Mouse (Mus musculus): ENCODE data around the gene Rgma. TPM values are rescaled to one million over a fixed set of nuclear protein-coding genes. Genes with fewer than 3 reads are reported as not detected.

Rgma gene
- polyA plus RNA-seq, 1 experiment from 2014 or later = 3.2 TPM

DNA sequence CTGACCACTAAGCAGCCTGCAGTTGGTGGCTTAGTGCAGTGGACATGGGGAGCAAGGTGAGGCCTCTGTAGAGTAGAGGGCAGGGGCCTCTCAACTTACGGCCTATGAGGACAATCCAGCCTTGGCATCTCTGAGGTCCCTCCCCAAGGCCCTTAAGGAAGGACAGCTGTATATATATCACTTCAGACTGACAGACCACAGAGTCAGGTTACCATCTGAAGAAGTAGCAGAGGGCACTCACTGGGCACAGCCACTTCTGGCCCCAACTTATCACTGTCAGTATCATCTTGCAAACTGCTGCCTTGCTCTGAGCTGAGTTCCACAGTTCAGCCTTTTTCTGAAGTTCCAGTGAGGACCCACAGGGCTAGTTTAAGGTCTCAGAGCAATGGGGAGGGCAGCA, 27.4 kb downstream of the Rgma start:
- no peak overlapping the region for H3K27ac ChIP-seq (replicated peaks in 1 of 2; ENCODE audit: control insufficient read depth in 1 of 2, insufficient read depth in 1 of 2, low read depth in 2 of 2, low read length in 2 of 2)
- H3K36me3 ChIP-seq (ENCODE audit: control insufficient read depth, insufficient read depth, low read length) = no peaks in the 10 kb centered on the region
- no peak overlapping the region for H3K4me2 ChIP-seq (ENCODE audit: low read length)
- H3K4me1 ChIP-seq (ENCODE audit: control insufficient read depth in 2 of 2, insufficient read depth in 2 of 2, low read length in 2 of 2) = peaks cover 18 to 20% of the 10 kb centered on the region in 2 experiments
- H3K4me3 ChIP-seq (ENCODE audit: control insufficient read depth in 1 of 2, insufficient read depth in 1 of 2, low read depth in 1 of 2, low read length in 2 of 2) = no peak overlapping the region
- 81% methylated on average over 1 of the region's 1 CpGs for WGBS
- no peak for ATAC-seq (ENCODE audit: insufficient number of reproducible peaks, insufficient read depth, low FRiP score, low read depth)
- no peak overlapping the region for H3K9ac ChIP-seq (ENCODE audit: low read length)
- H3K9me3 ChIP-seq (ENCODE audit: control insufficient read depth, low read length) = no peaks in the 10 kb centered on the region
- peaks cover 33% of the 10 kb centered on the region for H3K27me3 ChIP-seq (ENCODE audit: control insufficient read depth, insufficient read depth, low read length)

DNA sequence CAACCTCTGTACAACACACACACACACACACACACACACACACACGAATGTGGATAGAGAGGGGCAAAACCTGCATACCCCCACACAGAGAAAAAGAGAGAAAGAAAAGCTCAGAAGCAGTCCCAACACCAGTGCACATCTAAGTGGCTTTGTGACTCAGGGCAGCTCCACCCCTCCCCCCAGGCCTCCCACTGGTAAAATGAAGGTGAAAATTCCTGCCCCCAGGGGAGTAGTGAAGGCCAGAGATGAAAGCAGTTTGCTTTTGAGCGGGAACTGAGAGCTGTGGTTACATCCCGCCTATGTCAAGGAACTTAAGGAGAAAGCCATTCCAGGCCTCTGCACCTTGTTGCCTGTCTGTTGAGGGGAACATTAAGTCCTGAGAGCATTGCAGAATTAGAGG, 28.2 kb downstream of the Rgma start:
- H3K9me3 ChIP-seq (ENCODE audit: control insufficient read depth, low read length) = no peaks in the 10 kb centered on the region
- H3K4me2 ChIP-seq (ENCODE audit: low read length) = no peak overlapping the region
- H3K36me3 ChIP-seq (ENCODE audit: control insufficient read depth, insufficient read depth, low read length) = no peaks in the 10 kb centered on the region
- H3K4me3 ChIP-seq (ENCODE audit: control insufficient read depth in 1 of 2, insufficient read depth in 1 of 2, low read depth in 1 of 2, low read length in 2 of 2) = no peak overlapping the region
- H3K4me1 ChIP-seq (ENCODE audit: control insufficient read depth in 2 of 2, insufficient read depth in 2 of 2, low read length in 2 of 2) = peaks cover 13 to 16% of the 10 kb centered on the region in 2 experiments
- no peak for ATAC-seq (ENCODE audit: insufficient number of reproducible peaks, insufficient read depth, low FRiP score, low read depth)
- H3K27ac ChIP-seq (replicated peaks in 1 of 2; ENCODE audit: control insufficient read depth in 1 of 2, insufficient read depth in 1 of 2, low read depth in 2 of 2, low read length in 2 of 2) = no peak overlapping the region
- H3K9ac ChIP-seq (ENCODE audit: low read length) = no peak overlapping the region
- peaks cover 25% of the 10 kb centered on the region for H3K27me3 ChIP-seq (ENCODE audit: control insufficient read depth, insufficient read depth, low read length)
- 32% methylated on average over 3 of the region's 3 CpGs for WGBS

DNA sequence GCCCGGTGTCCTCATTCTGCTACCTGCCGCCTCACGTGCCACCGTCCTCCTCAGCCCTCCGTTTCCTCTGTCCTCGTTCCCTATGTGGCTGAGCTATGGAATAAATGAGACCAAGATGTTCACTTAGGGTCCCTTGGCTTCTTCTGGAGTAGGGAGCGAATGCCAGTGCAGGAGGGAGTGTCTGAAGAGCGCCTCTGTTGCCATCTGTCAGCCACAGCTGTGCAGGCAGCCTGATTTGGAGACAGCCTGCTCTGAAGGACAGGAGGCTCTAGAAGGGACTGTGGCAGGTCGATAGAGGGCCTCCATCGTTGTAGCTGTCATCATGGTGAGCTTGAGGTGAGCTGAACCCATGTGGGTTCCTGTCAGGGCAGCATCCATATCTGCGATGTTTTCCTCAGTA, 30.2 kb downstream of the Rgma start:
- 80% methylated on average over 11 of the region's 11 CpGs for WGBS
- Histone ChIP-seq H3K4me3 (ENCODE audit: control insufficient read depth in 1 of 2, insufficient read depth in 1 of 2, low read depth in 1 of 2, low read length in 2 of 2) (no peak overlapping the region), H3K9me3 (ENCODE audit: control insufficient read depth, low read length) (no peaks in the 10 kb centered on the region), H3K4me1 (ENCODE audit: control insufficient read depth in 2 of 2, insufficient read depth in 2 of 2, low read length in 2 of 2) (no peaks in the 10 kb centered on the region; a peak in 1 of 4 replicates), H3K27me3 (ENCODE audit: control insufficient read depth, insufficient read depth, low read length) (peaks cover 11% of the 10 kb centered on the region), H3K27ac (replicated peaks in 1 of 2; ENCODE audit: control insufficient read depth in 1 of 2, insufficient read depth in 1 of 2, low read depth in 2 of 2, low read length in 2 of 2) (no peak overlapping the region), H3K4me2 (ENCODE audit: low read length) (no peak overlapping the region), H3K9ac (ENCODE audit: low read length) (no peak overlapping the region), H3K36me3 (ENCODE audit: control insufficient read depth, insufficient read depth, low read length) (peaks cover 7% of the 10 kb centered on the region; the same call in 1 of the 2 replicates)
- no peak for ATAC-seq (ENCODE audit: insufficient number of reproducible peaks, insufficient read depth, low FRiP score, low read depth)

DNA sequence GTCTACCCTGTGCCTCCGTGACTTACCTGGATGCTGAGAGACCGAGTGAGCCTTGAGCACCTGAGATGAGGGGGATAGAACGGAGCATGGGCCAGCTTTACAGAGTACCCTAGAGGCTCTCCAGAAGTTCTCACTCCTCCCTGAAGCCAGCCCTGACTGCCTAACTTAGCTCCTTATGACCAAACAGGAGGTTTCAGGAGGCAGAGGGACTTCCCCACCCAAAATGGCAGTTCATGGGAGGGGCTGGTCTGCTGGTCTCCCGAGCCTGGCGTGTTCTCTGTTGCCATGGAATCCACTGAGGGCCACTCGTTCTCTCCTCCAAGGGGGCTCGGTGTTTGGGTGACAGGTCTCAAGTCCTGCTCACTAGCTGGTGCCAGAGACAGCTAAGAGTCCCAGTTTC, 36.2 kb downstream of the Rgma start:
- no peak for ATAC-seq (ENCODE audit: insufficient number of reproducible peaks, insufficient read depth, low FRiP score, low read depth)
- Histone ChIP-seq H3K4me1 (ENCODE audit: control insufficient read depth in 2 of 2, insufficient read depth in 2 of 2, low read length in 2 of 2) (peaks cover 10 to 13% of the 10 kb centered on the region in 2 experiments), H3K27me3 (ENCODE audit: control insufficient read depth, insufficient read depth, low read length) (no peaks in the 10 kb centered on the region), H3K27ac (replicated peaks in 1 of 2; ENCODE audit: control insufficient read depth in 1 of 2, insufficient read depth in 1 of 2, low read depth in 2 of 2, low read length in 2 of 2) (no peak overlapping the region), H3K9me3 (ENCODE audit: control insufficient read depth, low read length) (no peaks in the 10 kb centered on the region), H3K4me3 (ENCODE audit: control insufficient read depth in 1 of 2, insufficient read depth in 1 of 2, low read depth in 1 of 2, low read length in 2 of 2) (no peak overlapping the region), H3K36me3 (ENCODE audit: control insufficient read depth, insufficient read depth, low read length) (peaks cover 7% of the 10 kb centered on the region; the same call in 1 of the 2 replicates), H3K9ac (ENCODE audit: low read length) (no peak overlapping the region), H3K4me2 (ENCODE audit: low read length) (no peak overlapping the region)
- WGBS = 64% methylated on average over 7 of the region's 7 CpGs

DNA sequence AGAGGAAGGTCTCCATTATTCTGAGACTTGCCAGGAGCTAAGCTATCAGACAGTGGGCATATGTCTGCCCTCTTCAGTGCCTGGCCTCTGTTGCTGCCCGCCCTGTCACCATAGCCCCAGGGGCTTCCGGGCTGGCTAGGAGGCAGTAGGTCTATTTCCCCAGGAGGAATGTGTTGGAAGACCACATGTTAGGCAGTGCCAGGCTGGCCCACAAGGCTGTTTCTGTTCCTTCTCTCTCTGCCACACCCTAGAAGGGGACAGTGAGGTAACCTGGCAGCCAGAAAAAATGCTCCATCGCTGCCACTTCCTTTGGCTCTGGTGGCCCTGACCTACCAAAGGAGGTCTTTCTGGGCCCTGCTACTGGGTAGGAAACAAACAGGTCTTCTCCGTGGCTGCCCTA, 36.7 kb downstream of the Rgma start:
- no peak for ATAC-seq (ENCODE audit: insufficient number of reproducible peaks, insufficient read depth, low FRiP score, low read depth)
- H3K36me3 ChIP-seq (ENCODE audit: control insufficient read depth, insufficient read depth, low read length) = peaks cover 7% of the 10 kb centered on the region; the same call in 1 of the 2 replicates

DNA sequence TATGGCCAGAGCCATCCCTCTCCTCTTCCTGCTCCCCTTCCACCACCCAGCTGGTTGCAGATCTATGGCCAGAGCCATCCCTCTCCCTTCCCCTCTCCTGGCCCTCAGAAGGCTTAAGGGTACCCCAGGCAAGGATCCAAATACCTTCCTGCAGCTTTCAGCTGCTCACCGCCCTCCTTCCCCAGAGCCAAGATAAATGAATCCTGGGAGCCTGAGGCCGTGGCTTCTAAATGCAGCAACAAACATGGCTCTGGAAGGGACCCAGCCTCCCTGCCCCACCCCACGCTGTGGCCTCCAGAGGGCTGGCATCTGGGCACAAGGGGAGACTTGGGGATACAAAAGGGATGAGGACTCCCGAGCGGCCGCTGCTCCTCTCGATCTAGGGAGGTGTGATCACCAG, 37.1 kb downstream of the Rgma start:
- 0 out of 2 replicates have a peak, but pooled peaks have one; percentile 29 for ATAC-seq (ENCODE audit: insufficient number of reproducible peaks, insufficient read depth, low FRiP score, low read depth)
- Histone ChIP-seq H3K4me3 (ENCODE audit: control insufficient read depth in 1 of 2, insufficient read depth in 1 of 2, low read depth in 1 of 2, low read length in 2 of 2) (no peak overlapping the region), H3K27me3 (ENCODE audit: control insufficient read depth, insufficient read depth, low read length) (no peaks in the 10 kb centered on the region), H3K9ac (ENCODE audit: low read length) (no peak overlapping the region), H3K36me3 (ENCODE audit: control insufficient read depth, insufficient read depth, low read length) (peaks cover 10% of the 10 kb centered on the region; the same call in 1 of the 2 replicates), H3K27ac (replicated peaks in 1 of 2; ENCODE audit: control insufficient read depth in 1 of 2, insufficient read depth in 1 of 2, low read depth in 2 of 2, low read length in 2 of 2) (peak overlapping the region in 1 of 2 experiments; percentile 28; a peak in 1 of 4 replicates), H3K4me1 (ENCODE audit: control insufficient read depth in 2 of 2, insufficient read depth in 2 of 2, low read length in 2 of 2) (peaks cover 10 to 13% of the 10 kb centered on the region in 2 experiments), H3K4me2 (ENCODE audit: low read length) (no peak overlapping the region), H3K9me3 (ENCODE audit: control insufficient read depth, low read length) (no peaks in the 10 kb centered on the region)
- WGBS = 54% methylated on average over 7 of the region's 7 CpGs

More for the DNA sequence above, 36.7 kb downstream of the Rgma start:
- Histone ChIP-seq H3K4me3 (ENCODE audit: control insufficient read depth in 1 of 2, insufficient read depth in 1 of 2, low read depth in 1 of 2, low read length in 2 of 2) (no peak overlapping the region), H3K4me1 (ENCODE audit: control insufficient read depth in 2 of 2, insufficient read depth in 2 of 2, low read length in 2 of 2) (peaks cover 10 to 13% of the 10 kb centered on the region in 2 experiments), H3K27ac (replicated peaks in 1 of 2; ENCODE audit: control insufficient read depth in 1 of 2, insufficient read depth in 1 of 2, low read depth in 2 of 2, low read length in 2 of 2) (peak overlapping the region in 1 of 2 experiments; percentile 28; a peak in 1 of 4 replicates), H3K9ac (ENCODE audit: low read length) (no peak overlapping the region), H3K4me2 (ENCODE audit: low read length) (no peak overlapping the region), H3K9me3 (ENCODE audit: control insufficient read depth, low read length) (no peaks in the 10 kb centered on the region), H3K27me3 (ENCODE audit: control insufficient read depth, insufficient read depth, low read length) (no peaks in the 10 kb centered on the region)
- 82% methylated on average over 4 of the region's 4 CpGs for WGBS

DNA sequence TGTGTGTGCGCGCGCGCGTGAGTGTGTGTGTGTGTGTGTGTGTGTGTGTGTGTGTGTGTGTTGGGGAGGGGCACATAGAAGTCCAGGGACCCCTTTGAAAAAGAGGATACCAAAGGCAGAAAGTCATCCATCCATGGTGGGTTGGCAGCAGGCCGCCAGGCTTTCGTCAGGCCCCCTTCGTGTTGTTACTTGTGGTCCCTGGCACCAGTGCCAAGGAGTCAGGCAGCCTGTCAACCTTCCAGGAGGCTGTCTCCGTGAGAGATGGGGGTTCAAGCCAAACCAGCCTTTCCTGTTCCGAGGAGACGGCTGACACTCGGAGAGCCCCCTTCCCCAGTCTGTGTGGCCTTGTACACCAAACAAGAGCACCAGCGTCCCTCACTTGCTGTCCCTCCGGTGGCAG, 38.9 kb downstream of the Rgma start:
- H3K27me3 ChIP-seq (ENCODE audit: control insufficient read depth, insufficient read depth, low read length) = no peaks in the 10 kb centered on the region
- peaks cover 19% of the 10 kb centered on the region for H3K36me3 ChIP-seq (ENCODE audit: control insufficient read depth, insufficient read depth, low read length)
- no peak for ATAC-seq (ENCODE audit: insufficient number of reproducible peaks, insufficient read depth, low FRiP score, low read depth)
- no peak overlapping the region for H3K9ac ChIP-seq (ENCODE audit: low read length)
- no peak overlapping the region for H3K4me2 ChIP-seq (ENCODE audit: low read length)
- WGBS = 93% methylated on average over 14 of the region's 14 CpGs
- peaks cover 10 to 13% of the 10 kb centered on the region in 2 experiments for H3K4me1 ChIP-seq (ENCODE audit: control insufficient read depth in 2 of 2, insufficient read depth in 2 of 2, low read length in 2 of 2)
- no peak overlapping the region for H3K4me3 ChIP-seq (ENCODE audit: control insufficient read depth in 1 of 2, insufficient read depth in 1 of 2, low read depth in 1 of 2, low read length in 2 of 2)
- H3K9me3 ChIP-seq (ENCODE audit: control insufficient read depth, low read length) = no peaks in the 10 kb centered on the region
- H3K27ac ChIP-seq (replicated peaks in 1 of 2; ENCODE audit: control insufficient read depth in 1 of 2, insufficient read depth in 1 of 2, low read depth in 2 of 2, low read length in 2 of 2) = no peak overlapping the region

DNA sequence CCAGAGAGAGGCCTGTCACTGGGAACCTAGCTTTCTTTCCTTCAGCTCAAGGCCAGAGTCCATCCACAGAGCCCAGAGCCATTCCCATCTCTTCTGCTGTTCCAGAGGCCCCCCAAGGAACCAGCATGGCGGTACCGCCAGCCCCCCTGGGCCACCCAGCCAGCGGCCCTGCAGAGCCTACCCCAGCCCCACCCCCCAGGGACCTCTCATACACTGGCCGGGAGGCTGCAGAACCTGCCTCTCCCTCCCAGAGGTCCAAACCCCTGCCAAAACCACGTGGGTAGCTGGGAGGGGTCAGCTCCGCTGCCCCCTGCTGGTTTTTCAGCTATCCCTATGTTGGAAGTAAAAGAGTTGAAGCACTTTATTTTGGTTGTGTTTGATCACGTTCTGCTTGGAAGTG, 44.1 kb downstream of the Rgma start:
- Histone ChIP-seq H3K36me3 (ENCODE audit: control insufficient read depth, insufficient read depth, low read length) (peaks cover 12% of the 10 kb centered on the region; the same call in 1 of the 2 replicates), H3K27me3 (ENCODE audit: control insufficient read depth, insufficient read depth, low read length) (no peaks in the 10 kb centered on the region), H3K9ac (ENCODE audit: low read length) (no peak overlapping the region), H3K9me3 (ENCODE audit: control insufficient read depth, low read length) (no peaks in the 10 kb centered on the region), H3K4me3 (ENCODE audit: control insufficient read depth in 1 of 2, insufficient read depth in 1 of 2, low read depth in 1 of 2, low read length in 2 of 2) (no peak overlapping the region), H3K27ac (replicated peaks in 1 of 2; ENCODE audit: control insufficient read depth in 1 of 2, insufficient read depth in 1 of 2, low read depth in 2 of 2, low read length in 2 of 2) (no peak overlapping the region), H3K4me1 (ENCODE audit: control insufficient read depth in 2 of 2, insufficient read depth in 2 of 2, low read length in 2 of 2) (peaks cover 15 to 20% of the 10 kb centered on the region in 2 experiments), H3K4me2 (ENCODE audit: low read length) (no peak overlapping the region)
- WGBS = 45% methylated on average over 7 of the region's 7 CpGs
- ATAC-seq (ENCODE audit: insufficient number of reproducible peaks, insufficient read depth, low FRiP score, low read depth) = no peak
